Mouse (Mus musculus): ENCODE measurements around the gene Camkv. TPM values are rescaled to one million over a fixed set of nuclear protein-coding genes. Genes with fewer than 3 reads are reported as not detected.

The Camkv gene
- polyA plus RNA-seq, 1 experiment from 2014 or later, result 3.5 TPM

GRCm38 (mm10) chr9:107960928-107961327, 25.5 kb downstream of the Camkv start:
- ATAC-seq (replicated peaks; ENCODE audit: insufficient number of reproducible peaks, low FRiP score, low TSS enrichment, low read depth) (no peak), DNase-seq (ENCODE audit: low spot score) (peak; percentile 39)
- H3K9ac ChIP-seq (replicated peaks; ENCODE audit: low read length), result no peak overlapping the region
- H3K4me3 ChIP-seq (ENCODE audit: low read depth, low read length), result no peak overlapping the region
- no peak overlapping the region for H3K4me2 ChIP-seq (ENCODE audit: low read depth, low read length)
- no peaks in the 10 kb centered on the region for H3K9me3 ChIP-seq (replicated peaks; ENCODE audit: control insufficient read depth, low read length)
- no peak overlapping the region for H3K27ac ChIP-seq (replicated peaks; ENCODE audit: low read depth, low read length)
- H3K27me3 ChIP-seq (ENCODE audit: control insufficient read depth, insufficient read depth, low read length), result no peaks in the 10 kb centered on the region
- H3K4me1 ChIP-seq (ENCODE audit: control insufficient read depth, insufficient read depth, low read length), result no peaks in the 10 kb centered on the region
- 83% methylated on average over 4 of the region's 4 CpGs for WGBS
- peaks cover 2% of the 10 kb centered on the region for H3K36me3 ChIP-seq (replicated peaks; ENCODE audit: control insufficient read depth, insufficient read depth, low read depth, low read length)

GRCm38 (mm10) chr9:107961351-107961762, 25.9 kb downstream of the Camkv start:
- Histone ChIP-seq H3K9me3 (replicated peaks; ENCODE audit: control insufficient read depth, low read length) (no peaks in the 10 kb centered on the region), H3K36me3 (replicated peaks; ENCODE audit: control insufficient read depth, insufficient read depth, low read depth, low read length) (peaks cover 2% of the 10 kb centered on the region), H3K4me3 (ENCODE audit: low read depth, low read length) (no peak overlapping the region), H3K9ac (replicated peaks; ENCODE audit: low read length) (peak overlapping the region; percentile 22; the same call in 1 of the 2 replicates), H3K4me1 (ENCODE audit: control insufficient read depth, insufficient read depth, low read length) (no peaks in the 10 kb centered on the region), H3K27me3 (ENCODE audit: control insufficient read depth, insufficient read depth, low read length) (no peaks in the 10 kb centered on the region), H3K27ac (replicated peaks; ENCODE audit: low read depth, low read length) (no peak overlapping the region), H3K4me2 (ENCODE audit: low read depth, low read length) (no peak overlapping the region)
- WGBS, result 89% methylated on average over 10 of the region's 10 CpGs
- DNase-seq (ENCODE audit: low spot score) (no peak), ATAC-seq (replicated peaks; ENCODE audit: insufficient number of reproducible peaks, low FRiP score, low TSS enrichment, low read depth) (no peak)

- H3K4me2 ChIP-seq (ENCODE audit: low read depth, low read length), result no peak overlapping the region
- no peaks in the 10 kb centered on the region for H3K9me3 ChIP-seq (replicated peaks; ENCODE audit: control insufficient read depth, low read length)
- peak overlapping the region; percentile 22; the same call in 1 of the 2 replicates for H3K9ac ChIP-seq (replicated peaks; ENCODE audit: low read length)
- no peak overlapping the region for H3K4me3 ChIP-seq (ENCODE audit: low read depth, low read length)
- 63% methylated on average over 5 of the region's 5 CpGs for WGBS
- no peaks in the 10 kb centered on the region for H3K4me1 ChIP-seq (ENCODE audit: control insufficient read depth, insufficient read depth, low read length)
- H3K27ac ChIP-seq (replicated peaks; ENCODE audit: low read depth, low read length), result no peak overlapping the region
- H3K27me3 ChIP-seq (ENCODE audit: control insufficient read depth, insufficient read depth, low read length), result no peaks in the 10 kb centered on the region
- H3K36me3 ChIP-seq (replicated peaks; ENCODE audit: control insufficient read depth, insufficient read depth, low read depth, low read length), result peaks cover 2% of the 10 kb centered on the region
- DNase-seq (ENCODE audit: low spot score), result peak; percentile 29
- ATAC-seq (replicated peaks; ENCODE audit: insufficient number of reproducible peaks, low FRiP score, low TSS enrichment, low read depth), result no peak
These were observed 26.4 kb downstream of the Camkv start for GRCm38 (mm10) chr9:107961881-107962280.

GRCm38 (mm10) chr9:107962916-107963315, 27.4 kb downstream of the Camkv start:
- H3K4me2 ChIP-seq (ENCODE audit: low read depth, low read length), result no peak overlapping the region

GRCm38 (mm10) chr9:107963700-107964099, 28.2 kb downstream of the Camkv start:
- peak; percentile 24 for ATAC-seq (replicated peaks; ENCODE audit: insufficient number of reproducible peaks, low FRiP score, low TSS enrichment, low read depth)
- WGBS, result 12% methylated on average over 5 of the region's 5 CpGs
- H3K9me3 ChIP-seq (replicated peaks; ENCODE audit: control insufficient read depth, low read length), result no peaks in the 10 kb centered on the region
- peaks cover 2% of the 10 kb centered on the region for H3K36me3 ChIP-seq (replicated peaks; ENCODE audit: control insufficient read depth, insufficient read depth, low read depth, low read length)
- no peak overlapping the region for H3K4me3 ChIP-seq (ENCODE audit: low read depth, low read length)
- H3K4me1 ChIP-seq (ENCODE audit: control insufficient read depth, insufficient read depth, low read length), result no peaks in the 10 kb centered on the region
- no peak overlapping the region for H3K9ac ChIP-seq (replicated peaks; ENCODE audit: low read length)
- no peaks in the 10 kb centered on the region for H3K27me3 ChIP-seq (ENCODE audit: control insufficient read depth, insufficient read depth, low read length)
- no peak overlapping the region for H3K4me2 ChIP-seq (ENCODE audit: low read depth, low read length)
- no peak overlapping the region for H3K27ac ChIP-seq (replicated peaks; ENCODE audit: low read depth, low read length)
- DNase-seq (ENCODE audit: low spot score), result peak; percentile 92

More at GRCm38 (mm10) chr9:107962916-107963315, 27.4 kb downstream of the Camkv start:
- Histone ChIP-seq H3K36me3 (replicated peaks; ENCODE audit: control insufficient read depth, insufficient read depth, low read depth, low read length) (peaks cover 2% of the 10 kb centered on the region), H3K27ac (replicated peaks; ENCODE audit: low read depth, low read length) (no peak overlapping the region), H3K9me3 (replicated peaks; ENCODE audit: control insufficient read depth, low read length) (no peaks in the 10 kb centered on the region), H3K4me3 (ENCODE audit: low read depth, low read length) (no peak overlapping the region), H3K27me3 (ENCODE audit: control insufficient read depth, insufficient read depth, low read length) (no peaks in the 10 kb centered on the region), H3K4me1 (ENCODE audit: control insufficient read depth, insufficient read depth, low read length) (no peaks in the 10 kb centered on the region), H3K9ac (replicated peaks; ENCODE audit: low read length) (no peak overlapping the region)
- ATAC-seq (replicated peaks; ENCODE audit: insufficient number of reproducible peaks, low FRiP score, low TSS enrichment, low read depth), result no peak
- no peak for DNase-seq (ENCODE audit: low spot score)
- 91% methylated on average over 9 of the region's 9 CpGs for WGBS

GRCm38 (mm10) chr9:107964681-107965080, 29.2 kb downstream of the Camkv start:
- Histone ChIP-seq H3K4me2 (ENCODE audit: low read depth, low read length) (no peak overlapping the region), H3K27me3 (ENCODE audit: control insufficient read depth, insufficient read depth, low read length) (no peaks in the 10 kb centered on the region), H3K4me3 (ENCODE audit: low read depth, low read length) (no peak overlapping the region), H3K9me3 (replicated peaks; ENCODE audit: control insufficient read depth, low read length) (no peaks in the 10 kb centered on the region), H3K27ac (replicated peaks; ENCODE audit: low read depth, low read length) (no peak overlapping the region), H3K36me3 (replicated peaks; ENCODE audit: control insufficient read depth, insufficient read depth, low read depth, low read length) (peaks cover 2% of the 10 kb centered on the region), H3K4me1 (ENCODE audit: control insufficient read depth, insufficient read depth, low read length) (no peaks in the 10 kb centered on the region), H3K9ac (replicated peaks; ENCODE audit: low read length) (no peak overlapping the region)
- ATAC-seq (replicated peaks; ENCODE audit: insufficient number of reproducible peaks, low FRiP score, low TSS enrichment, low read depth) (no peak), DNase-seq (ENCODE audit: low spot score) (no peak)
- WGBS, result 91% methylated on average over 9 of the region's 9 CpGs

- H3K4me2 ChIP-seq (ENCODE audit: low read depth, low read length), result no peak overlapping the region
- ATAC-seq (replicated peaks; ENCODE audit: insufficient number of reproducible peaks, low FRiP score, low TSS enrichment, low read depth) (no peak), DNase-seq (ENCODE audit: low spot score) (no peak)
- H3K4me3 ChIP-seq (ENCODE audit: low read depth, low read length), result no peak overlapping the region
- H3K27ac ChIP-seq (replicated peaks; ENCODE audit: low read depth, low read length), result no peak overlapping the region
- no peak overlapping the region for H3K9ac ChIP-seq (replicated peaks; ENCODE audit: low read length)
- no peaks in the 10 kb centered on the region for H3K9me3 ChIP-seq (replicated peaks; ENCODE audit: control insufficient read depth, low read length)
- no peaks in the 10 kb centered on the region for H3K27me3 ChIP-seq (ENCODE audit: control insufficient read depth, insufficient read depth, low read length)
- WGBS, result 85% methylated on average over 10 of the region's 10 CpGs
- H3K36me3 ChIP-seq (replicated peaks; ENCODE audit: control insufficient read depth, insufficient read depth, low read depth, low read length), result no peaks in the 10 kb centered on the region; the same call in none of the 2 replicates
- H3K4me1 ChIP-seq (ENCODE audit: control insufficient read depth, insufficient read depth, low read length), result no peaks in the 10 kb centered on the region
These were observed 31.2 kb downstream of the Camkv start for GRCm38 (mm10) chr9:107966676-107967075.

- WGBS, result 93% methylated on average over 6 of the region's 6 CpGs
- DNase-seq (ENCODE audit: low spot score) (no peak), ATAC-seq (replicated peaks; ENCODE audit: insufficient number of reproducible peaks, low FRiP score, low TSS enrichment, low read depth) (no peak)
- Histone ChIP-seq H3K9ac (replicated peaks; ENCODE audit: low read length) (no peak overlapping the region), H3K4me2 (ENCODE audit: low read depth, low read length) (no peak overlapping the region), H3K9me3 (replicated peaks; ENCODE audit: control insufficient read depth, low read length) (no peaks in the 10 kb centered on the region), H3K4me1 (ENCODE audit: control insufficient read depth, insufficient read depth, low read length) (no peaks in the 10 kb centered on the region), H3K4me3 (ENCODE audit: low read depth, low read length) (no peak overlapping the region), H3K27ac (replicated peaks; ENCODE audit: low read depth, low read length) (no peak overlapping the region), H3K27me3 (ENCODE audit: control insufficient read depth, insufficient read depth, low read length) (no peaks in the 10 kb centered on the region), H3K36me3 (replicated peaks; ENCODE audit: control insufficient read depth, insufficient read depth, low read depth, low read length) (no peaks in the 10 kb centered on the region; the same call in 1 of the 2 replicates)
These were observed 32.0 kb downstream of the Camkv start for GRCm38 (mm10) chr9:107967437-107967836.
